Mouse (Mus musculus) ES-Bruce4 (cell line): ENCODE measurements around the gene Usp39. TPM values are rescaled to one million over a fixed set of nuclear protein-coding genes. Genes with fewer than 3 reads are reported as not detected.

Experiments used
- H3K27ac ChIP-seq: 2 replicates; pipeline ENCODE4 v1.5.1; 2012; ENCODE audit warnings: low read length, inconsistent platforms; ENCODE audit not compliant: insufficient read depth
- H3K27me3 ChIP-seq: 2 replicates; pipeline ENCODE4 v1.6.1; 2012; ENCODE audit warnings: mild to moderate bottlenecking, low read length, inconsistent platforms; ENCODE audit not compliant: control insufficient read depth, poor library complexity, insufficient read depth, severe bottlenecking
- H3K36me3 ChIP-seq: 2 replicates; pipeline ENCODE4 v1.6.1; 2012; ENCODE audit warnings: inconsistent platforms, mild to moderate bottlenecking, low read length, moderate library complexity; ENCODE audit not compliant: control insufficient read depth, poor library complexity, insufficient read depth, severe bottlenecking
- H3K4me1 ChIP-seq: one replicate; pipeline ENCODE4 v1.8.1; 2011; ENCODE audit warnings: low read length; ENCODE audit not compliant: control insufficient read depth, insufficient read depth
- H3K4me3 ChIP-seq: 2 replicates; pipeline ENCODE4 v1.5.1; 2011; ENCODE audit warnings: low read depth, mild to moderate bottlenecking, low read length
- H3K9ac ChIP-seq: 2 replicates; pipeline ENCODE4 v1.6.1; 2012; ENCODE audit warnings: low read depth, mild to moderate bottlenecking, inconsistent platforms; ENCODE audit not compliant: poor library complexity, severe bottlenecking
- H3K9me3 ChIP-seq: replicated peaks from 2 replicates; pipeline ENCODE4 v1.6.1; 2012; ENCODE audit warnings: mild to moderate bottlenecking, low read length, inconsistent platforms; ENCODE audit not compliant: control insufficient read depth, poor library complexity, insufficient read depth, severe bottlenecking
- CTCF ChIP-seq: IDR thresholded peaks from one replicate; pipeline ENCODE4 v1.8.1; 2011; ENCODE audit warnings: low read depth, low read length
- EP300 ChIP-seq: IDR thresholded peaks from 2 replicates; pipeline ENCODE4 v1.6.1; 2011; ENCODE audit warnings: low read depth, low read length; ENCODE audit not compliant: insufficient read depth
- POLR2A ChIP-seq: IDR thresholded peaks from one replicate; pipeline ENCODE4 v1.8.1; 2011; ENCODE audit warnings: low read length; ENCODE audit not compliant: insufficient read depth
- polyA plus RNA-seq: library from polyadenylated mRNA; stranded (reverse); fragments of >200 nt; gene quantifications from 2 replicates; pipeline ENCODE4 v1.2.4, GENCODE M21; 2011; ENCODE audit warnings: low read depth; ENCODE audit not compliant: missing spikeins, insufficient read depth, insufficient read length

Usp39 gene
- polyA plus RNA-seq, 1 experiment, result 76.5 TPM

GRCm38 (mm10) chr6:72315384-72315783 is 29.6 kb downstream of the Usp39 start:
- no peaks in the 10 kb centered on the region for H3K27me3 ChIP-seq
- H3K4me1 ChIP-seq, result no peaks in the 10 kb centered on the region
- H3K9me3 ChIP-seq, result no peaks in the 10 kb centered on the region
- H3K4me3 ChIP-seq, result no peak overlapping the region
- H3K36me3 ChIP-seq, result peaks cover 30% of the 10 kb centered on the region
- no peak overlapping the region for H3K9ac ChIP-seq
- no peak overlapping the region for H3K27ac ChIP-seq
- TF ChIP-seq EP300 (no peak), POLR2A (no peak), CTCF (no peak)

- TF ChIP-seq EP300, result no peak
- TF ChIP-seq POLR2A, result no peak
- no peak for TF ChIP-seq CTCF
- H3K4me3 ChIP-seq, result no peak overlapping the region
- H3K27me3 ChIP-seq, result no peaks in the 10 kb centered on the region
- H3K9ac ChIP-seq, result no peak overlapping the region
- H3K36me3 ChIP-seq, result peaks cover 13% of the 10 kb centered on the region
- no peaks in the 10 kb centered on the region for H3K4me1 ChIP-seq
- H3K27ac ChIP-seq, result no peak overlapping the region
- H3K9me3 ChIP-seq, result no peaks in the 10 kb centered on the region
Observed at GRCm38 (mm10) chr6:72313124-72313867, 31.7 kb downstream of the Usp39 start.

DNA sequence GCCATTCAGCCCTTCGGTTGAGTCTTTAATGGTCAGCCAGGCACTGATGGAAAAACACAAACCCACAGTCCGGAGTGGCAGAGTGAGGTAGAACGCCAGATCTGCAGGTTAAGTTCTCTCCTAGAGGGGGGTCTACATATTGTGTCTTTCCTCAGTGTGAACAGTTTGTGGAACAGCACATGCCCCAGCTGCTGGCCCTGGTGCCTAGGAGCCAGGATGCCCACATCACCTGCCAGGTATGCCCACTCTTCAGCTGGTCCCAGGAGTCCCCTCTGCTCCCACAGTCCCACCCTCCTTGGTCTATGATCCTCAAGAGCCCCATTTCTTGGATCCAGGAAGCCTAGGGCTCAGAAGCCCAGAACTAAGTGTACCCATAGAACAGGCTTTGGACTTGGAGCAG is 32.8 kb downstream of the Usp39 start:
- H3K36me3 ChIP-seq, result peaks cover 2% of the 10 kb centered on the region
- no peak overlapping the region for H3K27ac ChIP-seq
- H3K27me3 ChIP-seq, result no peaks in the 10 kb centered on the region
- no peak for TF ChIP-seq POLR2A
- TF ChIP-seq CTCF, result no peak
- no peak for TF ChIP-seq EP300
- H3K4me1 ChIP-seq, result no peaks in the 10 kb centered on the region
- no peaks in the 10 kb centered on the region for H3K9me3 ChIP-seq
- no peak overlapping the region for H3K4me3 ChIP-seq
- H3K9ac ChIP-seq, result no peak overlapping the region

GRCm38 (mm10) chr6:72303510-72303909 is 41.5 kb downstream of the Usp39 start:
- Histone ChIP-seq H3K9me3 (no peaks in the 10 kb centered on the region), H3K27me3 (no peaks in the 10 kb centered on the region), H3K4me3 (no peak overlapping the region), H3K4me1 (no peaks in the 10 kb centered on the region), H3K36me3 (no peaks in the 10 kb centered on the region), H3K9ac (no peak overlapping the region), H3K27ac (no peak overlapping the region)
- no peak for TF ChIP-seq EP300
- TF ChIP-seq POLR2A, result no peak
- TF ChIP-seq CTCF, result no peak

GRCm38 (mm10) chr6:72302349-72302925 is 42.5 kb downstream of the Usp39 start:
- H3K4me3 ChIP-seq, result no peak overlapping the region
- no peaks in the 10 kb centered on the region for H3K4me1 ChIP-seq
- H3K36me3 ChIP-seq, result no peaks in the 10 kb centered on the region
- H3K9ac ChIP-seq, result no peak overlapping the region
- H3K27ac ChIP-seq, result no peak overlapping the region
- TF ChIP-seq CTCF (no peak), POLR2A (no peak), EP300 (no peak)
- no peaks in the 10 kb centered on the region for H3K9me3 ChIP-seq
- no peaks in the 10 kb centered on the region for H3K27me3 ChIP-seq

DNA sequence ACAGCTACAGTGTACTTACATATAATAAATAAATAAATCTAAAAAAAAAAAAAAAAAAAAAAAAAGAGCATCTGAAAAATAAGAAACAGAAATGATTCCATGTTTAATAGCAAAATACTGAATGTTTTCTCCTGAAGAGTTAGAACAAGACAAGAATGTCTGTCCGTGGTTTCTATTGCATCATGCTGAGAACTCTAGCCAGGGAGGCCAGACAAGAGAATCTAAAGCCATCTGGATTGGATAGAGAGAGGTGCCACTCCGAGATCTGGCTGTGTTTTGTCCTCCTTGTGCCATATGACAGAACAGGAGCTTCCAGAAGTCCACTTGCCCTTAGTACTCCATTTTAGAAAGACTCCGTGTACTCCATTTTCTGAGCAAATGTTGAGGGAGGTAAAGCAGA is 47.2 kb downstream of the Usp39 start:
- no peaks in the 10 kb centered on the region for H3K4me1 ChIP-seq
- no peak overlapping the region for H3K27ac ChIP-seq
- no peaks in the 10 kb centered on the region for H3K36me3 ChIP-seq
- H3K9me3 ChIP-seq, result no peaks in the 10 kb centered on the region
- TF ChIP-seq POLR2A, result no peak
- TF ChIP-seq CTCF, result no peak
- TF ChIP-seq EP300, result no peak
- no peaks in the 10 kb centered on the region for H3K27me3 ChIP-seq
- H3K4me3 ChIP-seq, result no peak overlapping the region
- no peak overlapping the region for H3K9ac ChIP-seq
